Comparison of ENCODE assay signal across 8 mouse cellular contexts in genomic region chr14:101839771-101840731, GRCm38 (mm10).
DNase-seq lines count a peak whose midpoint lies in the region; ATAC-seq and TF ChIP-seq lines count a peak whose summit lies in the region.

No protein-coding gene starts in this region.

- no peak overlapping the region for H3K27ac ChIP-seq in hindbrain, postnatal 0 days
- H3K27ac ChIP-seq in hindbrain, embryonic 13.5 days, result no peak overlapping the region
- H3K27ac ChIP-seq in heart, embryonic 14.5 days (replicated peaks in 1 of 2; ENCODE audit: control insufficient read depth in 1 of 2, insufficient read depth in 1 of 2, low read depth in 2 of 2, low read length in 2 of 2), result peak overlapping the region; percentile 79 to 82

- peak overlapping the region; percentile 25; the same call in 1 of the 2 replicates for H3K4me2 ChIP-seq in hindbrain, postnatal 0 days (ENCODE audit: low read depth, low read length)
- H3K4me2 ChIP-seq in hindbrain, embryonic 13.5 days, result no peak overlapping the region
- H3K4me2 ChIP-seq in heart, embryonic 14.5 days (ENCODE audit: low read length), result peak overlapping the region; percentile 66

- no peaks in the 10 kb centered on the region for H3K36me3 ChIP-seq in hindbrain, postnatal 0 days (ENCODE audit: insufficient read depth, low read length)
- no peaks in the 10 kb centered on the region for H3K36me3 ChIP-seq in hindbrain, embryonic 13.5 days
- H3K36me3 ChIP-seq in heart, embryonic 14.5 days (ENCODE audit: control insufficient read depth, insufficient read depth, low read length), result no peaks in the 10 kb centered on the region

- WGBS in hindbrain, postnatal 0 days, result 75% methylated on average over 24 of the region's 24 CpGs
- WGBS in hindbrain, embryonic 13.5 days, result 81% methylated on average over 24 of the region's 24 CpGs
- WGBS in heart, embryonic 14.5 days, result 38% methylated on average over 24 of the region's 24 CpGs
- WGBS in lung, adult 2 months, result 49% methylated on average over 24 of the region's 24 CpGs

- peak; percentile 60; the same call in 1 of the 2 replicates for TF ChIP-seq POLR2A in lung, adult 2 months (IDR thresholded peaks at IDR 0.05; ENCODE audit: borderline replicate concordance, extremely low read depth, low read depth, low read length)

- H3K4me1 ChIP-seq in hindbrain, postnatal 0 days (ENCODE audit: insufficient read depth, low read length), result no peaks in the 10 kb centered on the region
- no peaks in the 10 kb centered on the region; the same call in 1 of the 2 replicates for H3K4me1 ChIP-seq in hindbrain, embryonic 13.5 days (replicated peaks)
- peaks cover 18 to 34% of the 10 kb centered on the region in 2 experiments for H3K4me1 ChIP-seq in heart, embryonic 14.5 days (ENCODE audit: control insufficient read depth in 2 of 2, insufficient read depth in 2 of 2, low read length in 2 of 2)
- H3K4me1 ChIP-seq in lung, adult 2 months (ENCODE audit: control insufficient read depth, insufficient read depth, low read length), result peaks cover 5% of the 10 kb centered on the region

- peak overlapping the region; percentile 8; the same call in 1 of the 2 replicates for H3K4me3 ChIP-seq in hindbrain, postnatal 0 days (ENCODE audit: low read length)
- no peak overlapping the region for H3K4me3 ChIP-seq in hindbrain, embryonic 13.5 days
- H3K4me3 ChIP-seq in heart, embryonic 14.5 days (ENCODE audit: control insufficient read depth in 1 of 2, insufficient read depth in 1 of 2, low read depth in 1 of 2, low read length in 2 of 2), result peak overlapping the region; percentile 40 to 49
- H3K4me3 ChIP-seq in lung, adult 2 months (replicated peaks; ENCODE audit: extremely low read depth, low read depth, low read length), result peak overlapping the region; percentile 65

- H3K27me3 ChIP-seq in hindbrain, postnatal 0 days (ENCODE audit: insufficient read depth, low read length), result no peaks in the 10 kb centered on the region
- H3K27me3 ChIP-seq in hindbrain, embryonic 13.5 days, result no peaks in the 10 kb centered on the region
- H3K27me3 ChIP-seq in heart, embryonic 14.5 days (ENCODE audit: control insufficient read depth, insufficient read depth, low read length), result no peaks in the 10 kb centered on the region

- ATAC-seq in hindbrain, postnatal 0 days, result no peak
- no peak for ATAC-seq in hindbrain, embryonic 13.5 days (ENCODE audit: low FRiP score)
- ATAC-seq in heart, embryonic 14.5 days (ENCODE audit: insufficient number of reproducible peaks, insufficient read depth, low FRiP score, low read depth), result peak; percentile 56
- ATAC-seq in granulocyte monocyte progenitor cell, adult 5-6 weeks (replicated peaks; ENCODE audit: poor library complexity, severe bottlenecking), result no peak

- no peak overlapping the region for H3K9ac ChIP-seq in hindbrain, postnatal 0 days (replicated peaks; ENCODE audit: low read length)
- H3K9ac ChIP-seq in hindbrain, embryonic 13.5 days, result no peak overlapping the region
- peak overlapping the region; percentile 62 for H3K9ac ChIP-seq in heart, embryonic 14.5 days (ENCODE audit: low read length)

- TF ChIP-seq CTCF in hindbrain, postnatal 0 days (IDR thresholded peaks at IDR 0.05; ENCODE audit: low read depth), result no peak
- no peak for TF ChIP-seq CTCF in lung, adult 2 months (IDR thresholded peaks at IDR 0.05; ENCODE audit: insufficient read depth, low read length)

- DNase-seq in hindbrain, postnatal 0 days (ENCODE audit: low spot score), result no peak
- DNase-seq in layer of hippocampus, adult 8-10 months (ENCODE audit: low spot score in 2 of 2), result peak; percentile 55 to 64
- peak; percentile 66 for DNase-seq in lung, adult 2 months
- peak; percentile 32 for DNase-seq in urinary bladder, postnatal 25 days (ENCODE audit: low spot score)
- no peak for DNase-seq in embryo, embryonic 11 days

- no peaks in the 10 kb centered on the region for H3K9me3 ChIP-seq in hindbrain, postnatal 0 days (ENCODE audit: low read length)
- H3K9me3 ChIP-seq in hindbrain, embryonic 13.5 days, result no peaks in the 10 kb centered on the region
- H3K9me3 ChIP-seq in heart, embryonic 14.5 days (ENCODE audit: control insufficient read depth, low read length), result no peaks in the 10 kb centered on the region

Comparison
In these comparisons a context has a peak if more than half of its experiments do, and no peak if none do; other contexts are left out.
1. DNase-seq: peak in layer of hippocampus, adult 8-10 months (2 of 2), lung, adult 2 months (single experiment) and urinary bladder, postnatal 25 days (single experiment); none in hindbrain, postnatal 0 days (single experiment) and embryo, embryonic 11 days (single experiment).
2. H3K27ac ChIP-seq: peak in heart, embryonic 14.5 days (2 of 2); none in hindbrain, postnatal 0 days (single experiment) and hindbrain, embryonic 13.5 days (single experiment).